Mouse (Mus musculus) heart, embryonic 11.5 days (tissue): Measurements from ENCODE around the gene Neurl1b. TPM values are rescaled to one million over a fixed set of nuclear protein-coding genes. Genes with fewer than 3 reads are reported as not detected.
A peak's percentile ranks its signal among the peaks of the same experiment; 100 is the strongest.

Experiments
- ATAC-seq: fragments of 200-750 bp; cut with Nextera tagmentation; replicated peaks from 2 replicates; pipeline ENCODE4 v1.8.0; 2017; ENCODE audit warnings: moderate library complexity; ENCODE audit not compliant: insufficient number of reproducible peaks, low FRiP score, low TSS enrichment
- H3K27ac ChIP-seq: fragments of 300-500 bp; sonication (generic); 2 replicates; pipeline ENCODE4 v1.5.1; 2014; ENCODE audit warnings: mild to moderate bottlenecking, low read depth, low read length
- H3K27me3 ChIP-seq: fragments of 300-500 bp; sonication (generic); 2 replicates; pipeline ENCODE4 v1.6.1; 2014; ENCODE audit warnings: mild to moderate bottlenecking, low read length, mixed read lengths; ENCODE audit not compliant: control insufficient read depth, insufficient read depth
- H3K36me3 ChIP-seq: fragments of 300-500 bp; sonication (generic); 2 replicates; pipeline ENCODE4 v1.6.1; 2014; ENCODE audit warnings: mild to moderate bottlenecking, low read length, moderate library complexity, mixed read lengths; ENCODE audit not compliant: control insufficient read depth, insufficient read depth
- H3K4me1 ChIP-seq: fragments of 300-500 bp; sonication (generic); 2 replicates; pipeline ENCODE4 v1.6.1; 2014; ENCODE audit warnings: low read length; ENCODE audit not compliant: control insufficient read depth, insufficient read depth
- H3K4me2 ChIP-seq: fragments of 300-500 bp; sonication (generic); 2 replicates; pipeline ENCODE4 v1.6.1; 2014; ENCODE audit warnings: mild to moderate bottlenecking, moderate library complexity
- H3K4me3 ChIP-seq: fragments of 300-500 bp; sonication (generic); 2 replicates; pipeline ENCODE4 v1.5.1; 2014; ENCODE audit warnings: low read depth, low read length
- H3K9ac ChIP-seq: fragments of 300-500 bp; sonication (generic); 2 replicates; pipeline ENCODE4 v1.6.1; 2014; ENCODE audit warnings: mild to moderate bottlenecking, low read depth, low read length, moderate library complexity
- H3K9me3 ChIP-seq: fragments of 300-500 bp; sonication (generic); replicated peaks from 2 replicates; pipeline ENCODE4 v1.6.1; 2016; ENCODE audit warnings: low read length; ENCODE audit not compliant: control insufficient read depth
- WGBS: fragments of 180-500 bp; shearing (Covaris S2); extraction: QIAGEN DNeasy Blood & Tissue Kit; methylation state at CpG from one replicate; pipeline ENCODE4 v1.1.7; 2014; ENCODE audit not compliant: insufficient replicate concordance; 5-methylcytosine and 5-hydroxymethylcytosine counted together
- polyA plus RNA-seq: library from polyadenylated mRNA; unstranded; fragments of >200 nt; fragmentation: Nextera tagmentation; extraction: Ambion mirVana; gene quantifications from 2 replicates; pipeline ENCODE4 v1.2.1, GENCODE M21; 2014

The Neurl1b gene
- polyA plus RNA-seq, 1 experiment from 2014 or later = 3.0 TPM

GRCm38 (mm10) chr17:26415355-26415865, 781 bp downstream of the Neurl1b start:
- no peak for ATAC-seq
- H3K4me2 ChIP-seq = peak overlapping the region; percentile 98
- peak overlapping the region; percentile 81 for H3K4me3 ChIP-seq
- peaks cover 21% of the 10 kb centered on the region for H3K4me1 ChIP-seq
- no peaks in the 10 kb centered on the region for H3K9me3 ChIP-seq
- no peaks in the 10 kb centered on the region for H3K36me3 ChIP-seq
- peaks cover 30% of the 10 kb centered on the region for H3K27me3 ChIP-seq
- 3% methylated on average over 27 of the region's 27 CpGs for WGBS
- no peak overlapping the region for H3K27ac ChIP-seq
- peak overlapping the region; percentile 84 for H3K9ac ChIP-seq

DNA sequence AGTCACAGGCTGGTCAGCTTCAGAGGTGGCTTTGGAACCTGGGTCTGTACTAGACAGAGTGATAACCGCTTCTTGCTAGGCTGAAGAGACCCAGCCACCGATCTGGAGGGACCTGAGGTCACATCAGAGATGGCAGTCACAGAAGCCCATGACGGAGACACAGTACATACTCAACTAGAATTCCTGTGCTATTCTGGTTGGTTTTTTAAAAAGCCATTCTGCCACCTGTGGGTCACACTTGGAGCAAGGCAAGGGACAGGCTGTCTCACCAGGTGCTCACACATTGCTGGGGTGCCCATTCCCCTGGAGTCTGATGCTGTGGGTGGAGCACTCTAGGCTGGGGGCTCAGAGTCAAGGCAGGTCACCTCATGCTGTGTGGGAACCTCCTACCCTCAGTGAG, 1.5 kb downstream of the Neurl1b start:
- no peak for ATAC-seq
- Histone ChIP-seq H3K36me3 (no peaks in the 10 kb centered on the region), H3K9ac (0 out of 2 replicates have a peak overlapping the region, but pooled peaks have one; percentile 8)

DNA sequence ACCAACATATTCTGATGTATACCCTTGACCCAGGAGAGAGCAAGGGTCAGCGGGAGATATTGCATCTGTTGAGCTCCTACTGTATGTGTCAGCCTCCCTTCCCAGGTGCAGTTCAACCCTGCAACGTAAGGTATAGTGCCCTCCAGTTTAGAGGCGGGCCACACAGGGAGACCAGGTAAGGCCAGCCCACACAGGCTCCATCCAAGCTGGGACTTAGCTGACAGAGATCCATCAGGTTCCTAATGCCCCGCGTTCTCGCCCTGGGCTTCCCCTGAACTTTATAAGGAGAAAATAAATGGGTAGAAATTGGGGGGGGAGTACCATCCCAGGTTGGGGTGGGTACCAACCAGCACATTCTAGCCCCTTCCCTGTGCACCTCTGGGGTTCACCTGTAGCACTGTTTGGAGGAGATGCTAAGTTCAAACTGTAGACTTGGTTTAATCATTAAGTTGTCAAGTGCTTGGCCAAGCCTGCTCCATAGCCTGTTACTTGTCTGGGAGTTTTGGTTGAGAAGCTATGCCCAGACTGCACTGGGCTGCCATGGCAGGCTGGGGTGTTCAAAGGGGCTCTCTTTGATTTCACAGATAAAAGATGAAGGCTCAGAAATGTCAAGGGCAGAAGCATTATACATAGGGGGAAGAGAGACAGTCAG, 3.3 kb downstream of the Neurl1b start:
- ATAC-seq = no peak
- no peaks in the 10 kb centered on the region for H3K36me3 ChIP-seq
- no peak overlapping the region for H3K4me2 ChIP-seq
- WGBS = 80% methylated on average over 6 of the region's 6 CpGs
- no peak overlapping the region for H3K27ac ChIP-seq
- H3K4me1 ChIP-seq = peaks cover 17% of the 10 kb centered on the region
- no peak overlapping the region for H3K9ac ChIP-seq
- peaks cover 20% of the 10 kb centered on the region for H3K27me3 ChIP-seq
- no peak overlapping the region for H3K4me3 ChIP-seq
- no peaks in the 10 kb centered on the region for H3K9me3 ChIP-seq

More for the DNA sequence above, 1.5 kb downstream of the Neurl1b start:
- Histone ChIP-seq H3K4me3 (no peak overlapping the region), H3K4me2 (peak overlapping the region; percentile 98), H3K9me3 (no peaks in the 10 kb centered on the region), H3K27ac (no peak overlapping the region), H3K27me3 (peaks cover 26% of the 10 kb centered on the region), H3K4me1 (peaks cover 21% of the 10 kb centered on the region)
- 42% methylated on average over 3 of the region's 3 CpGs for WGBS

GRCm38 (mm10) chr17:26420491-26421247, 6.0 kb downstream of the Neurl1b start:
- no peak overlapping the region for H3K27ac ChIP-seq
- ATAC-seq = no peak
- H3K27me3 ChIP-seq = peaks cover 13% of the 10 kb centered on the region
- H3K36me3 ChIP-seq = no peaks in the 10 kb centered on the region
- no peak overlapping the region for H3K9ac ChIP-seq
- peaks cover 20% of the 10 kb centered on the region for H3K4me1 ChIP-seq
- H3K9me3 ChIP-seq = no peaks in the 10 kb centered on the region
- no peak overlapping the region for H3K4me2 ChIP-seq
- WGBS = 74% methylated on average over 7 of the region's 7 CpGs
- no peak overlapping the region for H3K4me3 ChIP-seq

DNA sequence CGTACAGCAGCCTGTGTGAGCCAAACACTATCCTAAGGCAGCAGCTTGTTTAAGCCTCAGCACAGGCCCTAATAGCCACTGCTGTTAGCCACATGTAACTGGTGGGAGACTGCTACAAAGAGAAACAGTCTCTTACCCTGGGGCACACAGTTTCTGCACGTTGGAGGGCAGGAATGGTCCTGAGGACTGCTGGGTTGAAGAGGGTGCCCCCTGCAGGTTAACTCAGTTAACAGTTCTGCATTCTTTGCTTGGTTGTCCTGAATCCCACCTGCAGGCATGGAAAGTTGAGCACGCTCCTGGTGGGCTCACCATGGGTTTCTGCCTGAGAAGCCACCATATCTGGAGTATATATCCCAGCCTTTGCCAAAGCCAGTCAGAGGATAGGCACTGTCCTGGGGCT, 6.9 kb downstream of the Neurl1b start:
- H3K4me3 ChIP-seq = no peak overlapping the region
- H3K36me3 ChIP-seq = no peaks in the 10 kb centered on the region
- H3K27me3 ChIP-seq = peaks cover 6% of the 10 kb centered on the region
- no peaks in the 10 kb centered on the region for H3K9me3 ChIP-seq
- no peak overlapping the region for H3K27ac ChIP-seq
- no peak overlapping the region for H3K9ac ChIP-seq
- WGBS = 49% methylated on average over 3 of the region's 3 CpGs
- ATAC-seq = no peak
- H3K4me1 ChIP-seq = peaks cover 26% of the 10 kb centered on the region
- no peak overlapping the region for H3K4me2 ChIP-seq

DNA sequence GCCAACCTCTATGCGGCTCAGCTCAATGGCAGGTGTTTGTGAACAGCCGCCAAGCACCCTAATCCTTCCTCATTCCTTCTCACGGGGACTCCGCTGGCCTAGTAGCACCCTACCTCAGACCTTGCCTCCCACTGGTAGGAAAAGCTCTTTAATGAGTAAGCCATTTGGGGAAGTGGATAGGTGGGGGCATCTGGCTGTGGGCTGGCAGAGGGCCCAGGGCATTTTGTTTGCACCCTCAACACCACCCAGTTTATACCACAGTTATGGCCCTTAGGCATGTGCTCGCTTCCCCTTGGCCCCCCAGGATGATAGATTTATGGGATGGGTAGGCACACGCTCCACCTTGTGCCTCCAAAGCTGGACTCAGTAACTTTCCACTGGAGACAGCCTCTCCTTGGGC, 7.8 kb downstream of the Neurl1b start:
- no peak overlapping the region for H3K9ac ChIP-seq
- no peaks in the 10 kb centered on the region for H3K36me3 ChIP-seq
- no peak overlapping the region for H3K27ac ChIP-seq
- no peak overlapping the region for H3K4me2 ChIP-seq
- no peak for ATAC-seq
- H3K27me3 ChIP-seq = no peaks in the 10 kb centered on the region; the same call in 1 of the 2 replicates
- H3K4me3 ChIP-seq = no peak overlapping the region
- WGBS = 73% methylated on average over 6 of the region's 6 CpGs
- H3K4me1 ChIP-seq = peaks cover 26% of the 10 kb centered on the region
- H3K9me3 ChIP-seq = no peaks in the 10 kb centered on the region

- Histone ChIP-seq H3K4me3 (no peak overlapping the region), H3K4me2 (peak overlapping the region; percentile 6), H3K27ac (0 out of 2 replicates have a peak overlapping the region, but pooled peaks have one; percentile 78), H3K9ac (no peak overlapping the region), H3K9me3 (no peaks in the 10 kb centered on the region), H3K27me3 (no peaks in the 10 kb centered on the region; the same call in 1 of the 2 replicates), H3K36me3 (no peaks in the 10 kb centered on the region), H3K4me1 (peaks cover 26% of the 10 kb centered on the region)
- 27% methylated on average over 11 of the region's 11 CpGs for WGBS
- no peak for ATAC-seq
Observed at GRCm38 (mm10) chr17:26423967-26424641, 9.5 kb downstream of the Neurl1b start.

- H3K4me2 ChIP-seq = peak overlapping the region; percentile 20
- H3K4me3 ChIP-seq = no peak overlapping the region
- no peaks in the 10 kb centered on the region for H3K9me3 ChIP-seq
- no peaks in the 10 kb centered on the region; the same call in 1 of the 2 replicates for H3K27me3 ChIP-seq
- no peak overlapping the region for H3K9ac ChIP-seq
- H3K27ac ChIP-seq = peak overlapping the region; percentile 78
- H3K36me3 ChIP-seq = no peaks in the 10 kb centered on the region
- ATAC-seq = no peak
- WGBS = 42% methylated on average over 13 of the region's 13 CpGs
- peaks cover 26% of the 10 kb centered on the region for H3K4me1 ChIP-seq
Observed at GRCm38 (mm10) chr17:26424973-26425735, 10.5 kb downstream of the Neurl1b start.
